ENCODE assay signal across 17 mouse cellular contexts in the genomic region with DNA sequence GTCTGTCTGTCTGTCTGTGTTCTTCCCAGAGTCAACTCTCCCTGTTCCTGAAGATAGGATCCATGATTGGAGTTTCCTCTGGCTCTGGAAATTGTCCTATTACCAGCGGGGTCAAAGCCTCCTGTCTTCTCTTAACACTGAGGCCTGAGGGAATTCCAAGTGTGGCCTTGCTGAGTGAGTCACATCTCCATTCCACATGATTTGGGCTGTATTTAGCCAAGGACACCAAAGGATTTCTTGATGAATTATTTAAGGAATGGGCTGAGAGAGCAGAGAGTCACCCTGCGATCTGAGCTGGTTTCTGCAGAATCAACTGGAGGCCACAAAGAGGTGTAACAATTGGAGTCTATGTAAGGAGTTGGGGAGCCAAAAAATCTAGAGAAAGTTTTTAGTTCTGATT.
"Had no signal": no experiment of that assay in that cellular context is flagged by ENCODE, and none has a peak within 500 bp of the region (broad histone marks: within the 10 kb centered on the region; RNA-seq: fewer than 3 reads in every experiment).

No protein-coding gene starts in this region.

- DNase-seq: gastrocnemius, adult 2 months; gastrocnemius, postnatal 10 days; gastrocnemius, postnatal 25 days; heart, adult 2 months; heart, postnatal 14 days; heart, postnatal 36 days; kidney, adult 11 months; kidney, adult 2 months; kidney, adult 9 months; kidney, postnatal 14 days; kidney, postnatal 36 days; layer of hippocampus, adult 9-11 months; layer of hippocampus, postnatal 36 days; liver; liver, embryonic 13.5 days had no signal

- ATAC-seq: hindbrain, postnatal 0 days; intestine, embryonic 16.5 days had no signal
